Mouse (Mus musculus) hindbrain, postnatal 0 days (tissue): Measurements from ENCODE around the gene H2afy. TPM values are rescaled to one million over a fixed set of nuclear protein-coding genes. Genes with fewer than 3 reads are reported as not detected.

Experiments used
- ATAC-seq: fragments of 200-750 bp; cut with Nextera tagmentation; 2 replicates; pipeline ENCODE4 v1.8.0; 2017; ENCODE audit warnings: mild to moderate bottlenecking, moderate TSS enrichment, moderate library complexity
- DNase-seq: peaks from one replicate; pipeline ENCODE4 v3.0.0-alpha.2; 2015; ENCODE audit warnings: low spot score
- H3K27ac ChIP-seq: fragments of 300-500 bp; sonication (generic); 2 replicates; pipeline ENCODE4 v1.5.1; 2014; ENCODE audit warnings: mild to moderate bottlenecking
- H3K27me3 ChIP-seq: fragments of 300-500 bp; sonication (generic); 2 replicates; pipeline ENCODE4 v1.6.1; 2014; ENCODE audit warnings: low read length, mixed read lengths; ENCODE audit not compliant: insufficient read depth
- H3K36me3 ChIP-seq: fragments of 300-500 bp; sonication (generic); 2 replicates; pipeline ENCODE4 v1.6.1; 2014; ENCODE audit warnings: low read length, mixed read lengths; ENCODE audit not compliant: insufficient read depth
- H3K4me1 ChIP-seq: fragments of 300-500 bp; sonication (generic); 2 replicates; pipeline ENCODE4 v1.6.1; 2014; ENCODE audit warnings: antibody characterized with exemption, low read length, mixed read lengths; ENCODE audit not compliant: insufficient read depth
- H3K4me2 ChIP-seq: fragments of 300-500 bp; sonication (generic); 2 replicates; pipeline ENCODE4 v1.6.1; 2014; ENCODE audit warnings: low read depth, mild to moderate bottlenecking, low read length, moderate library complexity, mixed read lengths
- H3K4me3 ChIP-seq: fragments of 300-500 bp; sonication (generic); 2 replicates; pipeline ENCODE4 v1.5.1; 2014; ENCODE audit warnings: low read length
- H3K9ac ChIP-seq: fragments of 300-500 bp; sonication (generic); replicated peaks from 2 replicates; pipeline ENCODE4 v1.6.1; 2014; ENCODE audit warnings: mild to moderate bottlenecking, low read length, moderate library complexity, mixed read lengths
- H3K9me3 ChIP-seq: fragments of 300-500 bp; sonication (generic); 2 replicates; pipeline ENCODE4 v1.6.1; 2016; ENCODE audit warnings: low read length, mixed read lengths
- CTCF ChIP-seq: IDR thresholded peaks from 2 replicates; pipeline ENCODE4 v1.5.1; 2016; ENCODE audit warnings: antibody characterized with exemption, control low read depth, low read depth
- WGBS: fragments of 180-500 bp; shearing (Covaris S2); extraction: QIAGEN DNeasy Blood & Tissue Kit; methylation state at CpG from one replicate; pipeline ENCODE4 v1.1.7; 2014; 5-methylcytosine and 5-hydroxymethylcytosine counted together
- polyA plus RNA-seq: library from polyadenylated mRNA; unstranded; fragments of >200 nt; fragmentation: Nextera tagmentation; extraction: Ambion mirVana; gene quantifications from 2 replicates; pipeline ENCODE4 v1.2.1, GENCODE M21; 2015
- total RNA-seq: library from RNA; depleted of rRNA; stranded (reverse); fragments of >200 nt; gene quantifications from 2 replicates; pipeline ENCODE4 v1.2.3, GENCODE M21; 2014

Gene H2afy
- total and polyA plus RNA-seq, 2 experiments from 2014 or later: 175 to 181 TPM

DNA sequence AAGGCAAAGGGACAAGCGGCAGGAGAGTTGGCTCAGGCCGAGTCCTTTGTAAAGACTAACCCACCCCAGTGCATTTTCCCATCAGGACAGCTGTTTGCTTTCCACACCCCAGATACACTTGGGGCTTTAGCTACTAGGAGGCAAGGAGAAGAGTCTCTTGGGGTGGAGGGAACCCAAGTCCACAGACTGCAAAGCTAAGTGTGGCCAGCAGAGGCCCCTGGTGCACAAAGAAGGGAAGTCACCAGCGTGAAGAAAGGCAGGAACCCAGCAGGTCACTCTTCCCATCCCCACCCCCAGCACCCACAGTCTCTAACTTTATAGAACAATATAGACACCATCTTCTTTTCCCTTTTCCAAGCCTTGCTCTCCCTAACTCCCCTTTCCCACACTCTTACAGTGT, 9.4 kb upstream of the H2afy start:
- ATAC-seq (no peak), DNase-seq (no peak)
- Histone ChIP-seq H3K4me3 (no peak overlapping the region), H3K9ac (no peak overlapping the region), H3K4me2 (no peak overlapping the region), H3K27ac (no peak overlapping the region), H3K9me3 (no peaks in the 10 kb centered on the region), H3K36me3 (no peaks in the 10 kb centered on the region), H3K4me1 (no peaks in the 10 kb centered on the region), H3K27me3 (no peaks in the 10 kb centered on the region)
- peak; percentile 47 for TF ChIP-seq CTCF
- WGBS: 32% methylated on average over 3 of the region's 3 CpGs

DNA sequence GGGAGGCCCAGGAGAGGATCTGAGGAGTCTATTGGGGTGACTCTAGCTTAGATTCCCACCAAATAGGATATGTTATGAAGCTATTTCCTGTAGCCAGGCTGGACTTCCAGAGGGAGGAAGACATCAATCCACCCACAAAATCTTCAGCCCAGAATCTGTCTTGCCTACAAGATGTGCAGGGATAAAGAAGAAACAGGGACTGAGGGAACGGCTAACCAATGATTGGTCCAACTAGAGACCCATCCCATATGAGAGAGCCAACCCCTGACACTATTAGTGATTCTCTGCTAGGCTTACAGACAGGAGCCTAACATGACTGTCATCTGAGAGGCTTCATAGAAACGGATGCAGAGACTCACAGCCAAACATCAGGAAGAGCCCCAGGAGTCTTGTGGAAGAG, 7.9 kb upstream of the H2afy start:
- ATAC-seq (no peak), DNase-seq (no peak)
- Histone ChIP-seq H3K4me2 (no peak overlapping the region), H3K27me3 (no peaks in the 10 kb centered on the region), H3K9me3 (no peaks in the 10 kb centered on the region), H3K27ac (no peak overlapping the region), H3K4me1 (no peaks in the 10 kb centered on the region), H3K9ac (no peak overlapping the region), H3K4me3 (no peak overlapping the region), H3K36me3 (no peaks in the 10 kb centered on the region)
- 58% methylated on average over 2 of the region's 2 CpGs for WGBS
- no peak for TF ChIP-seq CTCF

DNA sequence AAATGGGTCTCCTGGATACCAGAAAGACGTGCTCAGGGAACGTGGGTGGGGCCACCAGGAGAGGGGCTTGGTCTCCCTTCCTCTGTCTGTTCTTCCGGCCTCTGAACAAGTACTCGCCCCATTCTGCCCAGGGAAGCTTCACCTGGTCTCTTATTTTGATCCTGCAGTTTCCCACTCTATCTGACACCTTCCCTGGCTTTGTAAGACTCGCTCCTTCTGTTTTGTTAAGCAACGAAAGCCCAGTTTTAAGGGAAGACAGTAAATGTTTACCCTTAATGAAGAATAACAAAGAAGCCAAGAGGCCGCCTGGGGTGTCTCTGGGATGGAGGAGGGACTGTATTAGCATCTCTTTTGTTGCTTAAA, 7.0 kb upstream of the H2afy start:
- no peak overlapping the region for H3K4me3 ChIP-seq
- ATAC-seq (no peak), DNase-seq (no peak)
- H3K27ac ChIP-seq: no peak overlapping the region
- H3K9me3 ChIP-seq: no peaks in the 10 kb centered on the region
- H3K36me3 ChIP-seq: no peaks in the 10 kb centered on the region
- no peaks in the 10 kb centered on the region for H3K27me3 ChIP-seq
- H3K4me1 ChIP-seq: no peaks in the 10 kb centered on the region
- H3K9ac ChIP-seq: no peak overlapping the region
- TF ChIP-seq CTCF: no peak
- H3K4me2 ChIP-seq: no peak overlapping the region
- WGBS: 11% methylated on average over 7 of the region's 7 CpGs

DNA sequence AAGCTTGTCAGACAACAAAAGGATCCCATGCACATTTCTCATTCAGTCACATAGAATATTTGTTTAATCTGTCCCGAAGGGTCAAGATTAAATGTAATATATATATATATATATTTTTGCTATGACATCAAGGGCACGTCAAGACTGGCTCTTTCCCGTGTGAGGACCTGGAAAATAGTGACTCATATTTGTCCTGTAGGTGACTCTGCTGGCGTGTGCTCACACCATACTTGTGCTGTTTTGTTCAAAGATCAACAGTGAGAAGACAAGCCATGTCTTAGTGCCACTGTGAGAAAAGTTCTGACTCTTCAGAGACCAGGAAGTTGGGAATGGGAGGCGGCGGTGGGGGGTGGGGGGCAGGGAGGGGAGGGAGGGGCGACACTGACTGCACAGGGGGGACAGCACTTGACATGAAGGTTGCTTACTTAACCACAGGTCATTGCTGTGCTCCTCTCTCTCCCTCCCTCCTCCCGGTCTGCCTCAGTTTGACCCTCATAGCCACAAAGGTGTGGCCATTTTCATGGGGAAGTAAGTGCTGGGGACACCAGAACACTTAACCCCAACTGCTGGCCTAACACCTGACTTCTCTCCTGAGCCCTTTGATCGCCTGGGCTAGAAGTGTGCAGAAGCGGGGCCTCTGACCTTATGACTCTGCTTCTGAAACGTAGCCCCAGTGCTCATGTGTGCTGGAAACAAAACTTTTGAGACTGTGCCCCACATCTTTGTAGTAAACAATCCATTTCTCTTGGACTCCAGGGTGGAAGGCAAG, 6.4 kb upstream of the H2afy start:
- Histone ChIP-seq H3K27ac (no peak overlapping the region), H3K9ac (no peak overlapping the region), H3K36me3 (no peaks in the 10 kb centered on the region), H3K4me3 (no peak overlapping the region), H3K27me3 (no peaks in the 10 kb centered on the region), H3K4me1 (no peaks in the 10 kb centered on the region), H3K9me3 (no peaks in the 10 kb centered on the region), H3K4me2 (no peak overlapping the region)
- no peak for TF ChIP-seq CTCF
- ATAC-seq (no peak), DNase-seq (no peak)
- 28% methylated on average over 10 of the region's 11 CpGs for WGBS

DNA sequence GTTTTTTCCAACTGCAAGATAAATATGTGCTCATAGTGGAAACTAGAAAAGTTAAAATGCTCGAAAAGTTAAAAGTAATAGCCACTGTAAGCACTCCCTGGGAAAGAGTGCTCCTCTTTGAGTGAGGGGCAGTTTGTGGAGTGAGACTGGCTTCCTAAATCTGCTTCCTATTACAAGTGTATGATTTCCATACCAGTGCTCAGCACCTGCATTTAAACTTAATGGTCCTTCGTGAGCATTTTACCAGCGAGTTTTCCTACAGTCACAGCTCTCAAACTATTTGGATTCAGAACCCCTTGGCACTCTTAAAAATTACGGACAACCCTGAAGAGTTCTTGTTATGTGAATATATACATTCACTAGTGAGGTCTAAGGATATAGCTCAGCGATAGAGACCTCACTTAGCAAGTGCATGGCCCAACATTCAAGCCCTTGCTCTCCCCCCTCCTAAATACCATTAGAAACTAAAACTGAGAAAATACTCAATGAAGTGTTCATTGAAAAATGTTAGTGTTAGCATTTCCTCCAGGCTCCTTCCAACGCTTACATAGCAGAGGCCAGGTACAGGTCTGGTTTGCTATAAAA, 3.1 kb upstream of the H2afy start:
- Histone ChIP-seq H3K27me3 (no peaks in the 10 kb centered on the region), H3K36me3 (no peaks in the 10 kb centered on the region), H3K27ac (no peak overlapping the region)

DNA sequence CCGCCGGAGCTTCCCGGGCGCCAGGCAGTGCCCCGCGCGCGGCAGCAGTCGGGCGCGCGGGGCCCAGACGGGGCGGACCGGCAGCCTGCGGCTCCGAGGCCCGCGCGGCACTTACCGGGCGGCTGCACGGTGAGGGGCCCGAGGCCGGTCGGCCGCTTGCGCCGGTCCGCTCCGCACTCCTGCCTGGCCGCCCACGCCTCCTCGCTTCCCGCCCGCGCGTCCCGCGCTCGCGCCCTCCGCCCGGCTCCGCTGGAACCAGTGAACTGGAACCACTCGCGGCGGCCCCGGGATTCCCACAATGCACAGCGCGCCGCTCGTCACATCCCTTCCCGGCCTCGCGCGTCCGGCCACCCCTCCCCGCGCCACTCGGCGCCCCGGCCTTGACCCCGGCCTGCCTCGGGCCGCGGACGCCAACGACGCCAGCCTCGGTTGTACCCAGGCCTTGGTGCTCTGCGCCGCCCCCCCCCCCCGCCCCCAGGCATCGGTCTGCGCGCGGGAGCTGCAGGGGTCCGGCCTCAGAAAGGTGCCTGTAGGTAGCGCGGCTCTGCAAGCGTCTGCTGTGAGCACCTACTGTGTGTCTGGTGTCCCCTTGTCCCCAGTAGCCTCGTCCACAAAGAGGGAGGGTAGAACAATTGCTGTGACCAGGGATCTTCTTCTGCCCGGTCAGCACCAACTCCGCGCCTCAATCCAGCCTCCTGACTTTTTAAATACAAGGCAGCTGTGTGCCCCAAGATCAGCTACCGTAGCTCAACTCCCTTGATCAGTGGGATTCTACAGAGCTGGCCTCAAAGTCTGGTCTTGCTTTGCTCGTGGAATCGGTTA, 719 bp downstream of the H2afy start:
- Histone ChIP-seq H3K4me3 (peak overlapping the region; percentile 91), H3K27me3 (no peaks in the 10 kb centered on the region), H3K27ac (peak overlapping the region; percentile 88), H3K9ac (peak overlapping the region; percentile 98), H3K9me3 (no peaks in the 10 kb centered on the region), H3K4me2 (peak overlapping the region; percentile 95), H3K4me1 (peaks cover 13% of the 10 kb centered on the region), H3K36me3 (0 out of 2 replicates have a peak, but pooled peaks cover 2% of the 10 kb centered on the region)
- WGBS: 3% methylated on average over 73 of the region's 89 CpGs
- peak; percentile 89 for DNase-seq
- ATAC-seq: peak; percentile 86
- TF ChIP-seq CTCF: no peak

More for the DNA sequence above, 3.1 kb upstream of the H2afy start:
- no peak for TF ChIP-seq CTCF
- Histone ChIP-seq H3K9me3 (no peaks in the 10 kb centered on the region), H3K9ac (no peak overlapping the region), H3K4me2 (no peak overlapping the region), H3K4me3 (no peak overlapping the region), H3K4me1 (peaks cover 6% of the 10 kb centered on the region; the same call in 1 of the 2 replicates)
- ATAC-seq: no peak
- DNase-seq: no peak
- 67% methylated on average over 6 of the region's 6 CpGs for WGBS
